Mouse (Mus musculus) cerebral cortex, adult 2 months (tissue): Measurements from ENCODE around the gene Thsd7b.

Source experiments
- WGBS: fragments of 180-500 bp; shearing (Covaris S2); methylation state at CpG from one replicate; pipeline ENCODE4 v1.1.7; 2018; 5-methylcytosine and 5-hydroxymethylcytosine counted together

Thsd7b gene

GRCm38 (mm10) chr1:129675878-129676277 is 402.8 kb downstream of the Thsd7b start:
- whole genome bisulfite sequencing = 81% methylated on average over 1 of the region's 1 CpGs

GRCm38 (mm10) chr1:129678851-129679250 is 405.7 kb downstream of the Thsd7b start:
- WGBS = 54% methylated on average over 4 of the region's 4 CpGs

GRCm38 (mm10) chr1:129705701-129706100 is 432.6 kb downstream of the Thsd7b start:
- 85% methylated on average over 1 of the region's 1 CpGs for WGBS

- 54% methylated on average over 3 of the region's 3 CpGs for WGBS
Measured at GRCm38 (mm10) chr1:129712706-129713105, 439.6 kb downstream of the Thsd7b start.

- WGBS = 64% methylated on average over 3 of the region's 3 CpGs
Measured at GRCm38 (mm10) chr1:129713571-129713970, 440.5 kb downstream of the Thsd7b start.

GRCm38 (mm10) chr1:129731991-129732390 is 458.9 kb downstream of the Thsd7b start:
- WGBS = 83% methylated on average over 2 of the region's 2 CpGs

- 68% methylated on average over 3 of the region's 3 CpGs for WGBS
Measured at GRCm38 (mm10) chr1:129747595-129747994, 474.5 kb downstream of the Thsd7b start.

GRCm38 (mm10) chr1:129756548-129757240 is 483.6 kb downstream of the Thsd7b start:
- 47% methylated on average over 1 of the region's 1 CpGs for WGBS

GRCm38 (mm10) chr1:129759003-129759402 is 485.9 kb downstream of the Thsd7b start:
- 94% methylated on average over 1 of the region's 1 CpGs for WGBS

GRCm38 (mm10) chr1:129761234-129761633 is 488.1 kb downstream of the Thsd7b start:
- 77% methylated on average over 1 of the region's 1 CpGs for WGBS

- WGBS = 54% methylated on average over 2 of the region's 2 CpGs
Measured at GRCm38 (mm10) chr1:129764748-129765147, 491.6 kb downstream of the Thsd7b start.

- WGBS = 85% methylated on average over 5 of the region's 5 CpGs
Measured at GRCm38 (mm10) chr1:129777055-129777454, 504.0 kb downstream of the Thsd7b start.

- WGBS = 43% methylated on average over 4 of the region's 4 CpGs
Measured at GRCm38 (mm10) chr1:129779506-129779905, 506.4 kb downstream of the Thsd7b start.

GRCm38 (mm10) chr1:129780589-129780988 is 507.5 kb downstream of the Thsd7b start:
- WGBS = 69% methylated on average over 1 of the region's 1 CpGs

- WGBS = 80% methylated on average over 4 of the region's 4 CpGs
Measured at GRCm38 (mm10) chr1:129826927-129827326, 553.8 kb downstream of the Thsd7b start.

- WGBS = 70% methylated on average over 2 of the region's 2 CpGs
Measured at GRCm38 (mm10) chr1:129837324-129837723, 564.2 kb downstream of the Thsd7b start.

GRCm38 (mm10) chr1:129837776-129838175 is 564.7 kb downstream of the Thsd7b start:
- 55% methylated on average over 3 of the region's 3 CpGs for WGBS

GRCm38 (mm10) chr1:129843416-129843815 is 570.3 kb downstream of the Thsd7b start:
- WGBS = 56% methylated on average over 2 of the region's 2 CpGs

GRCm38 (mm10) chr1:129850007-129850564 is 577.0 kb downstream of the Thsd7b start:
- WGBS = 71% methylated on average over 5 of the region's 5 CpGs

- WGBS = 60% methylated on average over 6 of the region's 6 CpGs
Measured at GRCm38 (mm10) chr1:129867714-129868113, 594.6 kb downstream of the Thsd7b start.

GRCm38 (mm10) chr1:129874355-129874754 is 601.3 kb downstream of the Thsd7b start:
- 45% methylated on average over 4 of the region's 4 CpGs for WGBS

GRCm38 (mm10) chr1:129887861-129888260 is 614.8 kb downstream of the Thsd7b start:
- WGBS = 27% methylated on average over 1 of the region's 1 CpGs

- 72% methylated on average over 5 of the region's 5 CpGs for WGBS
Measured at GRCm38 (mm10) chr1:129898121-129898520, 625.0 kb downstream of the Thsd7b start.
